Mouse (Mus musculus) liver, embryonic 14.5 days (tissue): ENCODE measurements around the gene Tgm3.

Experiments
- CTCF ChIP-seq: IDR thresholded peaks from 2 replicates; pipeline ENCODE4 v1.5.1; 2016; ENCODE audit warnings: antibody characterized with exemption, low read depth, control low read depth
- EP300 ChIP-seq: IDR thresholded peaks from 2 replicates; pipeline ENCODE4 v1.6.1; 2016; ENCODE audit warnings: antibody characterized with exemption, low read depth

DNA sequence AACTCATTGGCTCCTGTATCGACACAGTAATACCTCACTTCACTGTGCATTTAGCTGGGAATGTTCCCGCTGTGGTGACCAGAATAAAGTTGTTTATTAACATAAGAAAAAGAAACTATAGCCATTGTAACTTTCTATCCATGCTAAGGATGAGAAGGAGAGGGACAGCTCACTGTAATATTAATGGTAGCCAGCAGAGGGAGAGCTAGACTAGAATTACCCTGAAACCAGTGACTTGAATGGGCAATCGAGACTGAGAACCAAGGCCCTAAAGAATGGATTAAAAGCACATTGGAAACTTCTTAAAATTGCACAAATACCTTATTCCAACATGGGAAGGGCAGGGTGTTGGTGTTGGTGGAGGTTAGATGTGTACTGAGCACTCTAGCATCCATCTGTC, 56.1 kb downstream of the Tgm3 start:
- TF ChIP-seq CTCF = peak; percentile 50
- TF ChIP-seq EP300 = no peak
